Mouse (Mus musculus) kidney, adult 18-20 months (tissue): Measurements from ENCODE around the gene Rwdd2a.

ENCODE experiments used
- DNase-seq: peaks from one replicate; pipeline ENCODE4 v3.0.0; 2021

Rwdd2a gene

DNA sequence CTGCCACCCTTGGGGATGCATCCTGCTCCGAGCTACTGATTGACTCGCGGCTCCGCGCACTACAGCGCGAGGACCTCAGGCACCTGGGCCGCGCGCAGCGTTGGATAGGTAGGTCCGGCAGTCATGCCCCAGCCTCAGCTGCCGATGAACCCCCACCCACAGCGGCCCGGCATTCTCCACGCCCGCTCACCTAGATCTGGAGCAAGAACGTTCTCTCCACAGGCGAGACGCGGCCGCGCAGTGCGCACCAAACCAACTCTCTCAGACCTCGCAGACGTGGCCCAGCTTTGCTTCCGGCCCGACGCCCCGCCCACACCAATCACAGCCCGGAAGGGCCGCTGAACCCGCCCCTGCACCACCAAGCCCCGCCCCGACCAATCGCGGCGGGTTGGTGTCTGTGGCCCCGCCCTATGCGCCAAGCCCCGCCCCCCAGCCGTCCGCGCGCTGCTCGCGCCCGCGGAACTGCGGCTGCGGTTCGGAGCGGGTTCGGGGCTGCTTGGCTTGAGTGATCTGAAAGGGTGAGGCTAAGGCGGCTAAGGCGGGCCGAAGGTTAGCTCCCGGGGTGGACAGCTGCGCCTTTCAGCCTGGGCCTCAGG lies at the start of gene Rwdd2a, which contains the start of gene Pgm3:
Gene Rwdd2a, plus strand, starts transcription at position 452 of the 596 bp plus-strand sequence.
Gene Pgm3, minus strand, starts transcription at position 303 of the 596 bp plus-strand sequence.
- peak; percentile 96 for DNase-seq

DNA sequence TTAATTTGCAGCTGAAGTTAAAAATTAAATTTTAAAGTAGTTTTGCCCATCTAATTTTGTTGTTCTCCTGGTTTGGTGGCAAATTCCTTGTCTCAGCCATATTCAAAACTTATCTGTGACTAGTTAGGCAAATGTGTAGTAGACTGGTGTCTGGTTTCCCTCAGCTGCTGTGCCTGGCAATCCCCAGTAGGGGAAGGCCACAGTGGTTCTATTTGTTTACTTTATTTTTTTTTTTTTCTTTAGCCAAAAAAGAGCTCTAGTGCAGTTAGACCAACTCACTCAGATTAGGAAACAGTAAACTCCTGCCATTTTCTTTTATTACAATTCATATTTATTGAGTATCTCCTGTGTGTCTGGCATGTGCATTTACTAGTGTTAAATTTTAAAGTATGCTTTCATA lies 49.5 kb upstream of the Rwdd2a start:
- DNase-seq: no peak

DNA sequence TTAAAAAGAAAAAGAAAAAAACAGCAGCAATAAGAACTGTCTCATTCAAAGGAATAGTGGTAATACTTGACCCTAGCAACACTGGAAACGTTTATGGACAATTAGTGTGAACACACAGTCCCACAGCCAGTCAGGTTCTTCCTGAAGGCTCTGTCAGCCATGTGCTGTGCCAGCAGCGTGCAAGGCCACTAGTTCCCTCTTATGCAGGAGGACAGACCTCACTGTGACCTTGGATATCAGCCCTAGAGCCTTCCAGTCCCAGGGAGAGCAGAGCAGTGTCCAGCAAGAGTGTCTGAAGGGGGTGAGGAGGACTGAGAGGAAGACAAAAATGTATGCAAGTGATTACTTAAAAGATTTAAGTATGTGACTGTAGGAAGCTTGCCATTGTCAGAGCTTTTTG lies 46.2 kb upstream of the Rwdd2a start:
- no peak for DNase-seq

DNA sequence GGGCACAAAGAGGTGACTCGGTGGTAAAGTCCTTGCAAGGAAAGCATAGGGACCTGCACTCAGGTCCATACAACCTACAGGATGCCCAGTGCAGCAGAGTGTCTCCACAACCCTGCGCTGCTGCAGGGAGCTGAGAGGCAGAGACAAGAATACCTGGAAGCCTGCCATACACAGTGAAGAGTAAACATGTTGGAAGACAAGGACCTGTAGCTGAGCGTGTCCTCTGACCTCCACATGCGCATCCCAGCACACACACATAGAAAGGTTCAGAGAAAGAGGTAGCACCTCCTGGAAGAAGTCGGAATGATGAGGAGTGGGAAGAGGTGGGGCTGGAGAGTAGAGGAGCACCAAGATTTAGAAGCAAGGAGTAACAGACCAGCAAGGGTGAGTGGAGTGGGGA lies 37.7 kb upstream of the Rwdd2a start:
- DNase-seq: no peak

DNA sequence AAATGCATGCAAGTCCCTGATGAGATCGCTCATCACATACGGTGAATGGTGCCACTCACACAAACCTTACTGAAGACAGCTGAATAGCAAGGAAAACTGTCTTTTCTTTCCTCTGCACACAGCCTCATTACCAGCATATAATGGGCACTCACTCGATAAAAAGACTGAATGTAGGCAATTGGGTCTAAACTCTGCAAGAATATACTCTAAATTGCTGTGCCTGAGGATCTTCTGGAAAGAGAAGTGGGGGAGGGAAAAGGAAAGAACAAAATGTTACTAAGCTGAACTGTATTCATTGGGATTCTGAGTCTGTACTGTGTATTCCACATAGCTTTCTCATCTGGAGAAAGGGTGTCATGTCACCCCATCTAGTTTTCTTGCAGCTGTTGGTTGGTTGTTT lies 28.3 kb upstream of the Rwdd2a start:
- no peak for DNase-seq

DNA sequence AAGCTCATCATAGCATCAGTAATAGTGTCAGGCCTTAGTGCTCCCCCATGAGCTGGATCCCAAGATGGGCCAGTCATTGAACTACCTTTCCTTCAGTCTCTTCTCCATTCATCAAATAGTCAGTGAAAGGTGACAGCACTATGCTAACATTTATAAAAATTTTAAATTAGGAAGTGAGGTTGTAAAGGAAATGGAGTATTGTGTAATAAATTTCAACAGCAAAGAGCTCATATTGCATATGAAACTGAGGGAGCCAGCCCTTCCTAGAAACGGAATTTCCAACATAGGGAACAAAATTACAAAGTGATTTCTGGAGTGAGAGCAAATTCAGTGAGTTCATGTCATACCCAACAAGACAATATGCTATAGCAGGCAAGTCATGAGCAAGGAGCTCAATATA lies 27.2 kb upstream of the Rwdd2a start:
- DNase-seq: no peak

DNA sequence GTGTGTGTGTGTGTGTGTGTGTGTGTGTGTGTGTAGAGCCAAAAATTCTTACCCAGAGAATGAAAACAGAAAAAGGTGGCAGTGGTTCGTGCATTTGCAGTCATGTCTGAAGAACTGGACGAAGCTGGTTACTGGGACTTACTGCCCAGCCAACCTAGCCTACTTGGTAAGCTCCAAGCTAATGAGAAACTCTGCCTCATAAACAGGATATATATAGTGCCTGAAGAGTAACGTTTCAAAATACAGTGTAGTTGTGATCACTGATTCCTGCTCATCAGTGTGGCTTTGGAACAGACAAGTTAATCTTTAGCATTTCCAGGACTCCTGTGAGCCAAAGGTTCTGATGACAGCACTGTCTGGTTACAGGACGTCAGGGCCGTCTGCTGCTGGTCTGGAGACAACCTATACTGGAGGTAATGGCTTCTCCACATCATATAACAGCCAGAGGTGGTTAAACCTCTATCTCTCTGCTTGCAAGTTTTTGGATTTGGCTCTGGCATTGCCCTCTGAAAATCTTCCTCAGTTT lies 22.1 kb upstream of the Rwdd2a start:
- no peak for DNase-seq

DNA sequence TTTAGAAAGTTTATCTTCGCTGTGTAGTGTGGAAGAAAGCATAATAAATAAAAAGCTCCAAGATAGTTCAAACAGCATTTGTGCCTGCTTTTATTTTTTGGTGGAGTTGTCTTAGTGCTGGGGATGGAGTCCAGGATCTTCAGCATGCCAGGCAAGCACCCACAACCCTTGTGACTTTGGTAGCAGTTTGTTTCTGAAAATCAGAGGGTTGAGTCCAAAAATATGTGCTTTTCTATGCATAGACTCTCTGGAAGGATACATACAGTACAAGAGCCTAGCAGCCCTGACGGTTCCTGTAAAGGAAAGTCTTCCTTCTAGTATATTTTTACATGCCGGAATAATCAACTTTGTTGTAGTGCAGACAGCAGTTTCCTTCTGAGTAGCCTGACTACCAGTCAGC lies 21.1 kb upstream of the Rwdd2a start:
- no peak for DNase-seq

DNA sequence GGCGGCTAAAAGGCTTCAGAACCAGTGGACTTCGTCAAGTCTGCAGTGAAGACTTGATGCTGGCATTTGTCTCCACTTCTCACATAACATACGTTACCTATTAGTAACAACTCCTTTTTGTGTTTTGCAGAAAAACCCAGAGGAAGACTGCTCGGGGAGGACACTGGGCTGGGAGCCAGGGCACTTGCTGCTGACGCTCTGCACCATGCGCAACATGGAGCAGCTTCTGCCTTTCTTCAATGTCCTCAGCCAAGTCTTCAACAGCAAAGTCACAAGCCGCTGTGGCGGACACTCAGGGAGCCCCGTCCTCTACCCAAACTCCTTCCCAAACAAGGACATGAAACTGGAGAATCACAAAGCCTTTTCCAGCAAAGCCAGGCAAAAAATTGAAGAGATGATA lies 17.9 kb upstream of the Rwdd2a start:
- DNase-seq: no peak

DNA sequence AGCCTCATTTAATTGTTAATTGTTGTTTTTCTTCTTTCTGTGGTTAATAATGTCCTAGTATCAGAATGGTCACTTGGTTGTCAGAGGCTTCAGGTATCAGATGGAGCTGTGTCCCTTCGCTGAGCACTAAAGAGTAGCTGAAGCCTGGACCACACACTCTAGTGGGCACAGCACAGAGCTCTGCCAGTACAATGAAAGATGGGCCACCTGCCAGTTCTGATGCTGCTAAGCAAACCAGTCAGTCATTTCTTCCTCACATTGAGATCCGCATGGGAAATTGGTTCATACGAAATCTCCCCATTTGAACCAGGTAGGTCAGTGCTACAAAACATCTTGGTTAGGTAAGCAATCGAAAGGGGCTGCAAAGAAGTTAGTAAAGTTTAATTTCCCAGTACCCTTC lies 17.1 kb upstream of the Rwdd2a start:
- DNase-seq: no peak

DNA sequence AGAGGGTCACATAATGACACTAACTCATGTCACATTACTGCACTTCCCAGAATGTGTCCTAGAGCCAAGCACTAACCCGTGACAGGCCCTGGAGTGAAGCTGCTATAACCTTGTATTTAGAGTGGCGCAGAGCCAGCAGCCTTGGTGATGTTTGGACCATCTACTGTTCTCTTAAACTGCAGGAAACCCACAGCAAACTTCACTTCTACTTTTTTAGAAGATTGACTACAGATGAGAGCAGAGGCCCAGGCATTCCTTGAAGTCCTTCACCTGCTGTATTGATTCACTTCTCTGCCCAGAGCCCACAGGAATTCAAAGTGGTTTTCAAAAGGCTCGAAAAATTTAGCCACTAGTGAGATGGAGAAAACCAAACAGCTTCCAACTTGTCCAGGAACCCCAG lies 11.2 kb upstream of the Rwdd2a start:
- DNase-seq: peak; percentile 44

DNA sequence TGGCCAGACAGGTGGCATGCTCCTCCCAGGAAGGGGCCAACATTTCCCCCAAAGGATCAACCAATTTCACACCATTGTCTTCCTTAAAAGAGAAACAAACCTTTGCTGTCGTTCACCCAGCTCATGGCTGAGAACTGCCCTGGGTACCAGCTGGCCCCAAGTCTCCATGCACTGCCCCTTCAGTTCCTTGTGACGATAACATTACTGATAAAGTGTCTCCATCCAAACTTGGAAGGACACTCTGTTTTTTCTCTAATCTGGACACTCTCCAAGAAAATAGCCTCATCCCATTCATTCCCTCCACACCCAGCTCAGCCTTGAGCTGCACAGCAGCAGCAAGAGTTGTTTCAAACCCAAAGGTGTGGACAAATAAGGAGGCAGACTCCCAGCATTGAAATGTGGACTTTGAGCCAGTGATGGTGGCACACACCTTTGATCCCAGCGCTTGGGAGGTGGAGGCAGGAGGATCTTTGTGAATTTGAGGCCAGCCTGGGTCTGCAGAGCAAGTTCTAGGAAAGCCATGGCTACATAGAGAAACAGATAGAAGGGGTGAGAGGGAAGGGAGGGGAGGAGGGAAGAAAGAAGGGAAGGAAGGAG lies 2.4 kb upstream of the Rwdd2a start:
- DNase-seq: peak; percentile 45

DNA sequence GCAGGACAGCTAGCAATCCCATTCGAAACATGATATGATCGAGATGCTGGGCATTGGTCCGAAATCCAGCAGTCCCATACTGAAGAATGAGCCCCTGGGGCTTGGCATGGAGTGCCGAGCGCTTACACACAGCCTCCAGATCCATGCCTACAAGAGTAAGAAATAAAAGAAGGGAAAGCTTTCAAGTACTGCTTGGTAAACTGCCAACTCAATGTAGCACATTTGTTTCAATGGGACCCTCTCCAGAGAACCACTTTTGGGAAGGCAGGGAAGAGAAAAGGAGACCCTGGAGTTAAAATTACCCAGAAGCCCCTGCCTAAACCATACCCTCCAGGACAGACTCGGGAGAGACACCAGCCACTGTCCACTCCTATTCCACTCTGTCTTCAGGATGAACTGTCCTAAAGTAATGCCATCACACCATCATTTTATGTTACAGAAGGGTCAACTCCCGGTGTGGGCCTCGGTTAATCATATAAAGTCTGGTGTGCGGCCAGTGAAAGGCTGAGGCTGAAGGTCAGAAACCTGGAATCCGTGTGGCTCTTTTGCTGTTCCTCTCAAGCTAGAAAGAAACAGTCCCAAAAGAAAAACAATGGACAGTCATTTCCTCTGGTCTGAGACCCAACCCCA lies 1.4 kb upstream of the Rwdd2a start:
- peak; percentile 32 for DNase-seq

DNA sequence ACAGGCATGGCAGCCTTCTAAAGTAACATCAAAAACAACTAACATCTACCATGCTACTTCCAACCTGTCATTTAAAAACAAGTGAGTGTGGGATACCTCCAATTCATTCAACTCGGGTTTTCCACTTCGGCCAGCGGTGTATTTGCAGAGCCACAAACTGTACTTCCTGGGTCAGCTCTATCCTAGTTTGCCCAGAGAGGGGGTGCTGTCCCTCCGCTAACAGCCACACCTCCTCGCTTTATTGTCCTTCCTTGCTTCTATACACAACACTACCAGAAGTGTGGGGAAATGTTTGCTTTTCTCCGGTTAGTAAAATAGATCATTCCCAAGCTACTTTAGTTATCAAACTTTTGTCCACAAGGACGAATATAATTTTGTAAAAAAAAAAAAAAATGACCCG lies 845 bp upstream of the Rwdd2a start:
- DNase-seq: no peak

DNA sequence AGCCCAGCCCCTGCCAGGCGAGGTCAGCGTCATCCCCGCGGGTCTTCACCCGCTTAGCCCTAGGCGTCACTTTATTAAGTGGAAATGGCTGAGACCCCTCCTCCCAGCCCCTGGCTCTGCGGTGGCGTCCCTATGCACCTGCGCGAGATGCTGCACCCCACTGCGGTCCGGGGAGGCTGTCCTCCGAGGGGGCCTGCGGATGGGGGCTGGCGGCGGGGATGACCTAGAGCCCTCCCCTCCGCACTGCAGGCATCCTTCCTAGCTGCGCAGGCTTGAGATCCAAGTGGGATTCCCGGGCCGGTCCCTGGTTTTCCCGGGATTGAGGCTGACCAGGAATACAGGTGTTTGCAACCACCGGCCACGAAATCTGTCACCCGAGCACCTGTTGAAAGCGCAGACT lies 405 bp downstream of the Rwdd2a start:
- no peak for DNase-seq

DNA sequence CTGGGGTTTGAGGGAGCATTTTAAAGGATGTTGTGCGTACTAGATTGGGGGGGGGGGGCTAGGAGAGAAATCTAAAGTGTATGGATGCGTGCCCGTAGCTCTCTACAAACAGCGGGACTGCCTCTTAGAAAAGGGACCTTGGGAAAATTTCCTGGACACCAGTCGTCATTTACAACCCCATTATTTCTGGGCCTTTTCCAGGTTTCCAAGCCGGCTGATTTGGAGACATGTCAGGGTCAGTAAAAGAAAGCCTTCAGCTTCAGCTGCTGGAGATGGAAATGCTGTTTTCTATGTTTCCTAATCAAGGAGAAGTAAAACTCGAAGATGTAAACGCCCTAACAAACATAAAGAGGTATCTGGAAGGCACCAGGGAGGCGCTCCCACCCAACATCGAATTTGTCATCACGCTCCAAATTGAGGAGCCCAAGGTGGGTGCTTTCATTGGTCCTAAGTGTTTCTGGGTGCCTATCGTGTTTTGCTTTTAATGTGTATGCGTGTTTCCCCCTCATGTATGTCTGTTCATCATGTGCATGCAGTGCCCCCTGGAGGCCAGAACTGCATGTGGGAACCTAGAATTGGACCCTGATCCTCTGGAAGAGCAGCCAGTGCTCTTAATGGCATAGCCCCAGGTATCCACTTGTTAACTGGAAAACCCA lies 973 bp downstream of the Rwdd2a start:
- peak; percentile 87 for DNase-seq

DNA sequence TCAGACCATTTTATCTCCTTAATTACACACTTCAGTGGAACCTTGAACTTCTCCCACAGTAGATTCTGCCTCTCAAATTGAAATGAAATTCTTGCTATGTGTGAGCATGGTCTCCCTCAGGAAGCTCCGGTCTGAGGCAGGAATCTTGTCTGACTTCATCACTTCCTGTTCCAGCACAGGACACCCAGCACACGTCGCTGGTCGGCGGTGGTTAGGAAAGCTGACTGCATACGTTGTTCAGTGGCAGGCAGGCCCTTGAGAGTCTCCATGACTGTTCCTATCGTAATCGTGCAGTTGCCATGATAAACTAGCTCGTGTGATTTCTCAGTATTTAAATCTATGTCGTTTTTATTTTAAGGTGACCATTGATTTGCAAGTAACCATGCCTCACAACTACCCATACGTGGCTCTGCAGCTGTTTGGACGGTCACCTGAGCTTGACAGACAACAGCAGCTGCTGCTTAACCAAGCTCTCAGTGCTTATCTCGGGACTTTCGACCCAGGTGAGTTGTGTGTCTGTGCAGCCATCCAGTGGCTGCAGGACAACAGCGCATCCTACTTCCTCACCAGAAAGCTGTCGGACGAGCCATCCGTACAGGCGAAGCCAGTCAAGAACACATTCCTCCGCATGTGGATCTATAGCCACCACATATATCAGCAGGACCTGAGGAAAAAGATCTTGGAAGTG lies 2.0 kb downstream of the Rwdd2a start:
- no peak for DNase-seq

DNA sequence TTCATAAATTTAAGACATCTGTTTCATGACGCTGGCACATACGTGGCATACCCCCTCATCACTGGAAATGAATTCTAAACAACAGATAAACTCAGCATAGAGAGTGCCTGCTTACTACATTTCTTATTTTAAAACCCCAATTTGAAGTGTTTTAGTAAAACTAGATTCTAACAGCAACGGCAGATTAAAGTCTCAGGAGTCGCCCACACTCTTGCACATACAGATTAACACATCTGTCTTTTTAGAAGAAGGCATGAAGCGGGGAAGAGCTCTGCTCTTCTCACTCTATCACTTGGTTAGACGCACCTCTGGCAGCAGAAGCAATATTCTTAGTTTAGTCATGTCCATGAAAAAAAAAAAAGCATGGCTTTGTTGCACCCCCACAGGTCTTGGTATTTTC lies 3.4 kb downstream of the Rwdd2a start:
- no peak for DNase-seq

DNA sequence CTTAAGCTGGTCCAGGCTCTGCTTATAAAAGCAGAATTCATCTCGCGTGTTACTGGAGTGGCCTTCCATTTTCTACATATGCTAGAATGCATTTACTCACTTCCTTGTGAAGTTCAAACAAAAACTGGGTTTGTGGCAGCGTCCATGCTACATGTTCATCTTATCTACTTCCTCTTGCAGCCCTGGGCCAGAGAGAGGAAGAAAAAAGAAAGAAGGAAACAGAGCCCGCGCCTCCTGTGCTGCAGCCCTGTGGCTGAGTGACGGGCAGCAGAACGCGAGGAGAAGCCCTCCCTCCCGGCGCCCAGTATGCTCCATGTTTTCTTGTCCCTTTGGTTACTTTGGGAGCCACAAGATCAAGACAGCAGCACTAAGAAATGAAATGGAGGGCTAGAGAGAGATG lies 7.9 kb downstream of the Rwdd2a start:
- no peak for DNase-seq

DNA sequence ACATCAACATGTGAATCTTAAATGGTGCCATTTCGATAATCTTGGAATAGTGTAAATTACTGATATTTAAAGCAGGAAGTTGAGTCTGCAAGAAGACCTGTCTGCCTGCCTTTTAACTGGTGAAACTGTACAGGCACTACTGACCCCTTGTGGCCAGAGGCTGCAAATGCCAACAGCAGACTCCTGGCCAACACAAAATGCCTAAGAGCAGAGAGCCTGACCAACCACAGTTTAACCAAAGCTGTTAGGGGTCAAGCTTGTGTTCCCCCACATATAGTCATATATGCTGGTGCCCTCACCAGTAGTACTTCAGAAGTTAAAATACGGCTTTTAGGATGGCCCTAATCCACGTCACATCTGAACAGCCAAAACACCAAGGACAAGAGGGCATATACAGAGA lies 11.9 kb downstream of the Rwdd2a start:
- peak; percentile 73 for DNase-seq

DNA sequence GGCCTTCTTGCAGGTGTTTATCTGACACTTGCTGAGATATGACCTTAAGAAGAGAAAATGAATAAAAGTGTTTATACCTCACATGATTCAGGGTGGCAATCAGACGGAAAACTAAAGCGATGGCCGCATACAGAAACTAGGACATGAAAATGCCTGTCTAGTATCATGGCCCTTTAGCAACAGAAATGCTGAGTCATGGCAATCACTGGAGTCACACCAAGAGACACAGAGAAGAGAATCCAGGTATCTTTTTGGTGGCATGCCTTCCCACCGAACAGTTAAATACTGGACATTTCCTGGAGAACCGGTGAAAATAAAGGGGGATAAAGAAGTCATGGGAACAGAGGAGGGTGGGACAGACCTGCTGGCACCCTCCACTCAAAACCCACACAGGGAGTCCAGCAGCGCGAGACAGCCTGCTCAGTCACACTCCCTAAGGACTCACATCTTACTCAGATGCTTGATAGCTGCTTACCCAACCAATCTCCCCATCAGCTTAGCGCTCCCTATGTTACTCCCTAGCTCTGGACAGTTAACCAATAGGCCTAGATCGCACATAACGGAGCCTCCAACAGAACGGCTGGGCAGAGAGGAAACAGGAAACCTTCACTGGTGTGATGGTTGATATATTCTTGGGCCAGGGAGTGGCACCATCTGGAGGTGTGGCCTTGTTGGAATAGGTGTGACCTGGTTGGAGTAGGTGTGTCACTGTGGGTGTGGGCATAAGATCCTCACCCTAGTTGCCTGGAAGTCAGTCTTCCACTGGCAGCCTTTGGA lies 15.4 kb downstream of the Rwdd2a start:
- DNase-seq: no peak
